Comparison of ENCODE assay signal across 8 mouse cellular contexts in genomic region chr14:60735848-60736547, GRCm38 (mm10). TPM values are rescaled to one million over a fixed set of nuclear protein-coding genes. Genes with fewer than 3 reads are reported as not detected.
DNase-seq lines count a peak whose midpoint lies in the region; ATAC-seq and TF ChIP-seq lines count a peak whose summit lies in the region.

No protein-coding gene starts in this region.

- H3K4me2 ChIP-seq in embryonic facial prominence, embryonic 15.5 days (replicated peaks) = no peak overlapping the region
- H3K4me2 ChIP-seq in limb, embryonic 12.5 days = peak overlapping the region; percentile 4; the same call in 1 of the 2 replicates

- peak overlapping the region; percentile 43 for H3K27ac ChIP-seq in layer of hippocampus, adult 2 months
- H3K27ac ChIP-seq in embryonic facial prominence, embryonic 15.5 days (replicated peaks) = peak overlapping the region; percentile 77
- peak overlapping the region; percentile 90 for H3K27ac ChIP-seq in limb, embryonic 12.5 days
- H3K27ac ChIP-seq in olfactory bulb, adult 2 months (ENCODE audit: insufficient read depth, low read depth, low read length) = peak overlapping the region; percentile 5; the same call in 1 of the 2 replicates

- peaks cover 72% of the 10 kb centered on the region for H3K4me1 ChIP-seq in embryonic facial prominence, embryonic 15.5 days
- peaks cover 70% of the 10 kb centered on the region for H3K4me1 ChIP-seq in limb, embryonic 12.5 days (replicated peaks)
- peaks cover 32% of the 10 kb centered on the region for H3K4me1 ChIP-seq in olfactory bulb, adult 2 months (ENCODE audit: control insufficient read depth, insufficient read depth, low read length)

- no peak overlapping the region for H3K9ac ChIP-seq in embryonic facial prominence, embryonic 15.5 days
- H3K9ac ChIP-seq in limb, embryonic 12.5 days (replicated peaks) = no peak overlapping the region

- no peak for DNase-seq in layer of hippocampus, adult 2 months (ENCODE audit: low spot score in 2 of 2)
- DNase-seq in layer of hippocampus, adult 18-20 months (ENCODE audit: low spot score in 2 of 2) = no peak
- no peak for DNase-seq in cerebellum, postnatal 4 days (ENCODE audit: low spot score in 2 of 2)
- DNase-seq in layer of hippocampus, postnatal 36 days = no peak
- DNase-seq in left cerebral cortex, postnatal 10 days (ENCODE audit: extremely low spot score in 1 of 2, low spot score in 2 of 2) = no peak

- H3K36me3 ChIP-seq in embryonic facial prominence, embryonic 15.5 days = no peaks in the 10 kb centered on the region
- H3K36me3 ChIP-seq in limb, embryonic 12.5 days = no peaks in the 10 kb centered on the region

- 52% methylated on average over 13 of the region's 13 CpGs for WGBS in embryonic facial prominence, embryonic 15.5 days
- WGBS in limb, embryonic 12.5 days = 59% methylated on average over 13 of the region's 13 CpGs
- WGBS in olfactory bulb, adult 2 months = 68% methylated on average over 13 of the region's 13 CpGs

- TF ChIP-seq CTCF in layer of hippocampus, adult 2 months (conservative IDR thresholded peaks at IDR 0.05) = no peak
- TF ChIP-seq CTCF in olfactory bulb, adult 2 months (IDR thresholded peaks at IDR 0.05; ENCODE audit: insufficient read depth, low read depth, low read length) = no peak

- no peak for ATAC-seq in embryonic facial prominence, embryonic 15.5 days (ENCODE audit: insufficient number of reproducible peaks, low FRiP score, low TSS enrichment, low read depth)
- no peak for ATAC-seq in limb, embryonic 12.5 days (ENCODE audit: insufficient number of reproducible peaks, insufficient read depth, low FRiP score, low TSS enrichment, low read depth)

- intact Hi-C loops in left cerebral cortex, postnatal 10 days (cut with DNase I) = no loop called here

- H3K4me3 ChIP-seq in layer of hippocampus, adult 2 months = no peak overlapping the region
- H3K4me3 ChIP-seq in embryonic facial prominence, embryonic 15.5 days (replicated peaks) = no peak overlapping the region
- no peak overlapping the region for H3K4me3 ChIP-seq in limb, embryonic 12.5 days (replicated peaks)
- H3K4me3 ChIP-seq in olfactory bulb, adult 2 months (ENCODE audit: insufficient read depth, low read depth, low read length) = no peak overlapping the region

- H3K27me3 ChIP-seq in embryonic facial prominence, embryonic 15.5 days = no peaks in the 10 kb centered on the region
- H3K27me3 ChIP-seq in limb, embryonic 12.5 days = no peaks in the 10 kb centered on the region

- TF ChIP-seq POLR2A in olfactory bulb, adult 2 months (IDR thresholded peaks at IDR 0.05; ENCODE audit: insufficient read depth, low read depth, low read length) = no peak

- no peaks in the 10 kb centered on the region for H3K9me3 ChIP-seq in embryonic facial prominence, embryonic 15.5 days (replicated peaks)
- no peaks in the 10 kb centered on the region for H3K9me3 ChIP-seq in limb, embryonic 12.5 days

RNA-seq across cellular contexts. Expression of gene C1qtnf9, which starts 31.9 kb away (rescaled TPM):
- under 1 TPM; 0.29 to 0.44 TPM for total RNA-seq in layer of hippocampus, adult 2 months (2021)
- total RNA-seq in layer of hippocampus, adult 18-20 months (2021) = under 1 TPM; 0.28 to 0.37 TPM
- polyA plus RNA-seq in embryonic facial prominence, embryonic 15.5 days (2015; fragmentation: Nextera tagmentation; extraction: Ambion mirVana) = 3.6 and 4.1 TPM in 2 replicates
- polyA plus RNA-seq in limb, embryonic 12.5 days (2016; fragmentation: Nextera tagmentation; extraction: Ambion mirVana) = 0.45 and 0.50 TPM in 2 replicates
- polyA plus RNA-seq in olfactory bulb, adult 2 months (2012; ENCODE audit: insufficient read depth, insufficient read length, low replicate concordance, missing spikeins) = not detected in 2 replicates
- total RNA-seq in layer of hippocampus, postnatal 36 days (2021) = under 1 TPM; 0.22 to 0.38 TPM
- total RNA-seq in left cerebral cortex, postnatal 10 days (2021) = not detected

RNA-seq across cellular contexts. Expression of gene Mipep, which starts 48.4 kb away (rescaled TPM):
- total RNA-seq in layer of hippocampus, adult 2 months (2021) = 10 to 100 TPM; 31.1 to 33.9 TPM
- total RNA-seq in layer of hippocampus, adult 18-20 months (2021) = 10 to 100 TPM; 30.2 to 31.3 TPM
- polyA plus RNA-seq in embryonic facial prominence, embryonic 15.5 days (2015; fragmentation: Nextera tagmentation; extraction: Ambion mirVana) = 20.0 and 24.3 TPM in 2 replicates
- 23.7 and 24.3 TPM in 2 replicates for polyA plus RNA-seq in limb, embryonic 12.5 days (2016; fragmentation: Nextera tagmentation; extraction: Ambion mirVana)
- not detected in 2 replicates for polyA plus RNA-seq in olfactory bulb, adult 2 months (2012; ENCODE audit: insufficient read depth, insufficient read length, low replicate concordance, missing spikeins)
- total RNA-seq in layer of hippocampus, postnatal 36 days (2021) = 10 to 100 TPM; 32.0 to 33.0 TPM
- 10 to 100 TPM; 23.1 to 23.4 TPM for total RNA-seq in left cerebral cortex, postnatal 10 days (2021)

Comparison
In these comparisons a context has a peak if more than half of its experiments do, and no peak if none do; other contexts are left out.
1. H3K27ac ChIP-seq: peak in every context shown above with its lines; median percentile 90 in limb, embryonic 12.5 days; 77 in embryonic facial prominence, embryonic 15.5 days; 43 in layer of hippocampus, adult 2 months; 5 in olfactory bulb, adult 2 months.